ENCODE assay signal across 2 mouse cellular contexts in the genomic region with DNA sequence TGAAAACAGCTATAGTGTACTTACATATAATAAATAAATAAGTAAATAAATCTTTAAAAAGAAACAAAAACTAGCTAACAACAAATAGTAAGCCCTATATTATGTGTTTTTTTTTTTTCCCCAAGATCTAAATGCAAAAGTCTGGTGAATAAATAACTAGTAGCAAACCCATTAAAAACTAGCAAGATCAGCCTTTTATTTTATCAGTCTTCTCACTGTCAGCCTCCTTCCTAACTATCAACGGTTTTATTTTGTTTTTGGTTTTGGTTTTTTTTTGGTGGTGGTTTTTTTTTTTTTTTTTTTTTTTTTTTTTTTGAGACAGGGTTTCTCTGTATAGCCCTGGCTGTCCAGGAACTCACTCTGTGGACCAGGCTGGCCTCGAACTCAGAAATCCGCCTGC.
TF ChIP-seq lines count a peak whose summit lies in the region.

No protein-coding gene starts in this region.

TF ChIP-seq in CH12.LX, 34 proteins besides CTCF, POLR2A, EP300 and RAD21:
- 0 out of 2 replicates have a peak, but pooled peaks have one; percentile 13 for TF ChIP-seq ZNF384 (IDR thresholded peaks at IDR 0.05; ENCODE audit: low read depth, low read length)

TF ChIP-seq in MEL, 35 proteins besides CTCF, POLR2A, EP300 and RAD21:
- TF ChIP-seq ZNF384 (IDR thresholded peaks at IDR 0.05; ENCODE audit: low read depth, low read length) (peak; percentile 80), MYC (IDR thresholded peaks at IDR 0.05; ENCODE audit: low read depth, low read length) (peak; percentile 4; the same call in 1 of the 2 replicates), CHD1 (IDR thresholded peaks at IDR 0.05; ENCODE audit: low read depth, low read length) (peak; percentile 53; the same call in 1 of the 2 replicates), MAFK (IDR thresholded peaks at IDR 0.05; ENCODE audit: borderline replicate concordance, low read depth, low read length) (peak; percentile 2; the same call in 1 of the 2 replicates)
